Mouse (Mus musculus) naive thymus-derived CD4-positive, alpha-beta T cell, adult 2 months (primary cell): ENCODE results near the gene Gm47841.

Experiments used
- DNase-seq: peaks from one replicate; pipeline ENCODE4 v3.0.0-alpha.2; 2011; ENCODE audit warnings: low read depth

Gene Gm47841

GRCm38 (mm10) chr15:101047194-101047555 is at the start of gene Gm47841:
Gene Gm47841 (minus strand): TSS chr15:101047397.
- no peak for DNase-seq

DNA sequence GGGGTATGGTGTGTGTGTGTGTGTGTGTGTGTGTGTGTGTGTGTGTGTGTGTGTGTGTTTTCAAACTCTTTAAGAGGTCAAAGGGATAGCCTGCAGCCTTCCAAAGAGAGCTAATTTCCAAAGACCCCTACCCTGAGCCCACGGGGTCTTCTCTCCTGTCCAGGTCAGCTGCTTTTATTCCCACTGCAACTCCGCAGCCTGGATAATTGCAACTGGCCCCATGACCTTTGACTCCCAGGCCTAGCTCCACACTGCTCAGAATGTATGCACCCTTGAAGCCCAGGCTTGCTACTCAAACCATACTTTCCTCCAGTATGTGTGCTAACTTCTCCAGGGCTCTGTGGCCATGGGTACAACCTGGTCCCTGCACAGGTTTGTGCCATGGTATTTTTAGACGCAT is 48.2 kb upstream of the Gm47841 start:
- DNase-seq: no peak

- DNase-seq: no peak
Observed at GRCm38 (mm10) chr15:101094979-101095378, 47.8 kb upstream of the Gm47841 start.

- DNase-seq: no peak
Observed at GRCm38 (mm10) chr15:101093988-101094387, 46.8 kb upstream of the Gm47841 start.

DNA sequence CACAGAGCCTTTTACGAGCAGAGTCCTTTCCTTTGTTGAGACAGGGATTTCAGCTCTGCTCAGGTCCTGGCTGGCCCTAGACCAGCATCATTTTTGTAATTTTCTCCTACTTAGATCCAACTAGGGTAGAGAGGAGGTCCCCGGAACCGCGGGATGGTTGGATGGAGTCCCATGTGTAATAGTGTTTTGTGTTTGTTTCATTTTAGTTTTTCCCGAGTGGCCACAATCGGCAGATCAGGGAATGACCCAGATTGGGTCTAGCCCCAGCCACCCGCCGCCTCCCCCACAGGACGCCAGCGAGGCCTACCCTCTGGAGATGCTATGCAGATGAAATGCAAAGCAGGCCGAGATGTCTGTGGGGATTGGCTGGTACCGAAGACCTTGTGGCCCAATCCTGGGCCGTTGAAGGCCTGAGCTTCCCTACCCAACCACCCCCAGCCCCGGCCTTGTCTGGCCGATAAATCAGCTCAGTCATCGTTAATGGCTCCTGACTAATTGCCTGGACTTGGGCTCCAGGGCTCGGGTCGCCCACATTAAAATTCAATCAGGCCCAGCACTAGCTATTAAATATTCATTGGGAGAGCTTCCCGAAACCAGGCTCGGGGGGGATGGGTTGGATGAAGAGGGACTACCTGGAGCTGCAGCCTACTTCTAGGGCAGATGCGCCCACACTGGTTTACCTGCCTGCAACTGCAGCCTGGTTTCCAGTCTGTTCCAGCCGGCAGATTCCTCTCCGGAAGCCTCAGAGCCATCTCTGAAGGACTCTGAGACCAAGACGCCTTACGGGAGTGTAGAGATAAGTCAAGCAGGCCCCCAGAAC is 45.8 kb upstream of the Gm47841 start:
- no peak for DNase-seq

GRCm38 (mm10) chr15:101092121-101092828 is 45.1 kb upstream of the Gm47841 start:
- DNase-seq: no peak

DNA sequence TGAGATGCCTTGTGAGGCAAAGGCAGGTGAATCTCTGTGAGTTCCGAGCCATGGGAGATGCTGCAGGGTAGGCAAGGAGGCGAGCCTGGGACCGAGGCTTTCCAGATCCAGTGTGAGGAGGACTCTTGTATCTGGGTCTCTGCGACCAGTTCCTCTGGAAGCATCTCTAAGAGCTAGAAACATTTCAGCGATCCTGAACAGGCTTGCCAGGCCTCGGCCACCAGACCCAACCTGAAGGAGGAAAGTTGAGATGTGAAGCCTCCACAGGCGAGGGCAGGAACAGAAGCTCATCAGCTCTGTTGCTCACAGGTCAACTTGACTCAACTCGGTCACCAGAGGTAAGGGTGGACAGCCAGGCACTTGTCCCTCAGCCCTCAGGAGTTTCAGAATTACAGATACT is 44.4 kb upstream of the Gm47841 start:
- DNase-seq: no peak

- DNase-seq: no peak
Observed at GRCm38 (mm10) chr15:101088291-101088690, 41.1 kb upstream of the Gm47841 start.

DNA sequence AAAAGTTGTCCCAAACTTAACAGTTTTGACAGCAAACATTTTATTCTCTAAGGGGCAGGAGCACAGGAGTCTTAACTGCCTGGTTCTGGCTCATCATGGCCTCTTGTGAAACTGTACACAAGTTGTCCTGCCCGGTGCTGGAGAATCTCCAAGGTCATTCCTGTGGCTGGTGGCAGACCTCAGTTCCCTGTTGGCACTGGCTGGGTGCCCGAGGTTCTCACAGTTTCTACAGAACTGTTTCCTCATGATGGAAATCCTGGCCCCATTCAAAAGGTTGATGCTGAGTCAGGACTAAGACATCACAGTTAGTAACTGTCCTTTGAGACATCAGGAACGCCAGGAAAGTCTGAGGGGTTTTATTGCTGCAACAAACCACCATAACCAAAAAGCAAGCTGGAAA is 39.8 kb upstream of the Gm47841 start:
- DNase-seq: no peak

- no peak for DNase-seq
Observed at GRCm38 (mm10) chr15:101086451-101086850, 39.3 kb upstream of the Gm47841 start.

GRCm38 (mm10) chr15:101084499-101084898 is 37.3 kb upstream of the Gm47841 start:
- no peak for DNase-seq

DNA sequence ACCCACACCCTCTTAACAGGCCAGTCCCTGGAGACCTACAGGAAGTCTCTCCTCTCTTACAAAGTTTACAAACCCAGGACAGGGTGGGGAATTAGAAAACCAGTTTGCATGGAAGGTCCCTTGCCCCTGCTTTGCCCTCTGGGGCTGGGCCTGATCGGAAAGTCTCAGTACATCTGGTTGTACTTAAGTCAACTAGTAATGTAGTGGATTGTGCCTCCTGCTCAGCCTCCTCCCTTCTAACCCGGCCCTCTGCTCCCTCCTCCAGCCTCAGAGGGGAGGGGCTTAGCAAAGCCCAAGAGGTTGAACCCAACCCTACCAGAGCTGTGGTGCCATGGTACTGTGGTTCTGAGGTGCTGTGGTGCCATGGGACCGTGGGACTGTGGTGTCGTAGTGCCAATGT is 35.0 kb upstream of the Gm47841 start:
- no peak for DNase-seq

DNA sequence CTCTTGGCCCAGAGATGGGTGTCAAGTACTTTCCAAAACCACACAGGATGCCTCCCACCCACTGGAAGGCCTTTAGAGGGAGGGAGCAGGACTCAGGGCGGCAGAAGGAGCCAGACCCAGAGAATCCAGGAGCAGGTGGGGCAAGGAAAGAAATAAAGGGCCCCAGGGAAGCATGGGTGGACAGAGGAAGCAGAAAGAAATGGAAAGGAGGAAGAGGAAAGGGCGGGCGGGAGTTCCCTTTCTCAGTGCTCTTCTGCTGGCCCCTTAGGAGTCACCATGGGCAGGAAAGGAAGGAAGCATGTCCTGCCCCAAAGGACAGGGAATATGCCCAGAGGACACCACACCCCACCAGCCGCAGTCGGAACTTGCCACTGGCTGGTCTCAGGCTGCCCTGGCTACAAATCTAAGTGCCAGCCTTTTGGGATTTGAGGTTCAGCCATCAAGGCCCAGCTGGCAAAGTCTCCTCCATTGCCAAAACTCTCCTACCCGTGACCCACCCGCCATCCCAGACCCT is 33.9 kb upstream of the Gm47841 start:
- DNase-seq: no peak

GRCm38 (mm10) chr15:101080031-101080520 is 32.9 kb upstream of the Gm47841 start:
- DNase-seq: no peak

GRCm38 (mm10) chr15:101078731-101079156 is 31.5 kb upstream of the Gm47841 start:
- DNase-seq: peak; percentile 27

DNA sequence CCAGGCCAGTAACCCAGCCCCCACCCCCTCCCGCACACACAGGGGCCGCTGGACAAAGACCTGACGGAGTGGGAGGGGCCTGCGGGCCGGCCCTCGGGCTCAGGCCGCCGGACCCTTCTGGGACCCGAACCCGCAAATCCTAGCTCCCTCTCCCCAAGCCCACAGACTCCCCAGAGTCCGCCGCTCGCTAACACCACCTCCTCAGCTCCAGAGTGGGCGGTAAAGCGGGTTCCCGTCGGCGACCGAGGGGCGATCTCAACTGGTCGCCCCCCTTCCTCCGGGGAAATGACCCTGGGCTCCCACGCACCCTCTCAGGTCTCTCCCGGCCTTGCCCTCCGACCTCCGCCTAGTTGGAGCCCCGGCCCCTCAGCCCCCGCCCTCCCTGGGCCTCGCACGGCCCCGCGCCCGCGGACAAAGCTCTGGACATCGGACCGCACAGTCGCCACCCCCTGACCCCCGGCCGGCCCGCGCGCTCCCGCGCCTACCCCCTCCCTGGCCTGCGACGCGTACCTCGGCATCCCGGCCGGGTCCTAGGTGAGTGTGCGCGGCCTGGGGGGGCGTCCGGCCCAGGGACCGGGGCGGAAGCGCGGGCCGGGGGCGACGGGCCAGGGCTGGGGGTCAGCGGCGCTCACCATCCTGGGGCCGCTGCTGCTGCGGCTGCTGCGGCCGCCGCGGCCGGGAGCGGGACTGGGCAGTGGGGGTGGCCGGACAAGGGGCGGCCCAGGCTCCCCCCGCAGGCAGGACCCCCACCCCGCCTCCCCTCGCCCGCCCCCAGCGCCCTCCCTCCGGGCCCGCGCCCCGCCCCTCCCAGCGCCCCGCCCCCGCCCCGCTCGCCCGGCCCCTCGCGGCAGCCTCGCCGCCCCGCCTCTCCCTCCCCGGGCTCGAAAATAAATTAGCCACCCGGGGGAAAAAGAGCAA is 30.9 kb upstream of the Gm47841 start, which contains the start of gene Fignl2:
Gene Fignl2 (minus strand): TSS at position 755 of the 918 bp plus-strand sequence.
- DNase-seq: no peak

- peak; percentile 11 for DNase-seq
Observed at GRCm38 (mm10) chr15:101077001-101077812, 30.0 kb upstream of the Gm47841 start.

GRCm38 (mm10) chr15:101076071-101077000 is 29.1 kb upstream of the Gm47841 start:
- no peak for DNase-seq

DNA sequence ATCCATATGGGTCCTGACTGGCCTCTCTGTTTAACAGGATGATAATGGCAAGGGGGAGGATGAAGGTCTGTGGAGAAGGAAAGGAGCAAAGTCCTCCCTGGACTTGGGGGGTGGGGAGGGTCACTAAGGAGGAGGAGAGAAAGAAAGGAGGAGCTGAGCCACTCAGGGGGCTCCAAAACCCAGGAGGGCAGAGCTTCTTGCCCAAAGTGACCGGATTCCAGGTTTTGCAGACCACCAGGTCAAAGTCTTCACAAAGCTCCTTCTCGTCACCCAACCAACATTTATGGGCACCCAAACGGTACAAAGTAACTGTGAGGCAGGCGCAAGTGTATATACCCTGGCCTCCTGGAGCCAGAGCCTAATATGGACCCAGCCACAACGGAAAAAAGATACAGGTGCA is 28.5 kb upstream of the Gm47841 start:
- no peak for DNase-seq

DNA sequence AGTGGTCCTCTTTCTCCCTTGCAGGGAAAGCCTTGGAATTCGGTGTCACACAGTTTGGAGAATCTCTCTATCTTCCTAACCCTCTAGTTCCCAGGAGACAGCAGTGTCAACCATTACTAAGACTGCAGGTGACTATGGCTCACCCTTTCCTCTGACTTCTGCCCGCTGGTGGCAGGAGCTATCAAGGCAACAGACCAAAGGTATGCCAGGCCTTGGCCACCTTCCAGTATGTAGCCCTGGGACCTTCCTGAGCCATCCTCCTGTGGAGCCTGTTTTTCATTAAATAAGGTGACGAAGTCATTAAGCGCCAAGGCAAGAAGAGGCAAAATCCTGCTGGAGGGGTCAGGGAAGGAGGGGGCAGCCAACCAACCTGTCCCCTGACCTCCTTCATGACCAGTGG is 28.0 kb upstream of the Gm47841 start:
- DNase-seq: no peak
